Mouse (Mus musculus) left cerebral cortex, postnatal 14 days (tissue): Measurements from ENCODE around the gene Sln. TPM values are rescaled to one million over a fixed set of nuclear protein-coding genes. Genes with fewer than 3 reads are reported as not detected.

Experiments used
- DNase-seq, 2 experiments: peaks; one replicate each; pipeline ENCODE4 v3.0.0; 2021 to 2022; ENCODE audit warnings: low spot score in 2 of 2, mixed read lengths in 1 of 2
- intact Hi-C: fragments of 180-260 bp; cut with DNase I; formaldehyde crosslinking; loops from one replicate; pipeline ENCODE4 v1.15.1; 2025
- total RNA-seq, 2 experiments: library from RNA; stranded (reverse); gene quantifications; 2 replicates each; pipeline ENCODE4 v1.2.3; 2021

The Sln gene
- total RNA-seq, 2 experiments from 2014 or later: not detected

DNA sequence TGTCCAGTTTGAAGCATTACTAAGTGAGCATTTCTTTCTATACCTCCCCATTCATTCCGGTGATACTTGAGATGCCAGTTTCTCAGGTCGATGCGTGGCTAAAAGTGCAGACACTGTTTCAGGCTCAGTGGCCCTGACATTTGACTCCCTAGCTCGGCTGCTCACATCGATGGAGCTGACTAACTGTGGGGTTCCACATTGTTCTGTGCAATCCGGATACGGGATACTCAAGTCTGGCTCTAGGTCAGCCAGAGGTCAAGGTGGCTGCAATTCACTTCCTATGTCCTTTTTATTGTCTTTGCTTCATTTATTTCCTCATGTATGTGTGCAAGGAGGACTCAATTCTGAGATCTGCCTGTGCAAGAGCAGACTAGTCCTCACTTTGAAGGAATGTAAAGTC, 45.9 kb downstream of the Sln start:
- DNase-seq: no peak
- intact Hi-C loops: no loop called here

GRCm38 (mm10) chr9:53899836-53900235, 49.9 kb downstream of the Sln start:
- intact Hi-C loops: no loop called here

GRCm38 (mm10) chr9:53903215-53903842, 53.4 kb downstream of the Sln start:
- peak; percentile 46 for DNase-seq
- intact Hi-C loops: no loop called here

More at GRCm38 (mm10) chr9:53899836-53900235, 49.9 kb downstream of the Sln start:
- no peak for DNase-seq

Other genes starting within 250 kb of the Sln start
- 10 to 100 TPM; 81.6 to 87.3 TPM for gene Acat1, start 239.8 kb upstream of the Sln start, total RNA-seq
- gene Cul5, start 180.2 kb upstream of the Sln start, total RNA-seq: 10 to 100 TPM; 51.0 to 54.4 TPM
- 1 to 10 TPM; 1.4 TPM for gene Rab39, start 143.9 kb upstream of the Sln start, total RNA-seq
- 1 to 10 TPM; 4.5 to 5.2 TPM for gene Slc35f2, start 78.6 kb upstream of the Sln start, total RNA-seq
- 100 to 1,000 TPM; 181 to 192 TPM for gene Elmod1, start 125.1 kb downstream of the Sln start, total RNA-seq
- gene Tnfaip8l3, start 218.2 kb downstream of the Sln start, total RNA-seq: 1 to 10 TPM; 5.1 to 6.5 TPM